Mouse (Mus musculus): Measurements from ENCODE around the gene Twist2. TPM values are rescaled to one million over a fixed set of nuclear protein-coding genes. Genes with fewer than 3 reads are reported as not detected.

Gene Twist2
- polyA plus RNA-seq, 1 experiment, result 11.6 TPM

DNA sequence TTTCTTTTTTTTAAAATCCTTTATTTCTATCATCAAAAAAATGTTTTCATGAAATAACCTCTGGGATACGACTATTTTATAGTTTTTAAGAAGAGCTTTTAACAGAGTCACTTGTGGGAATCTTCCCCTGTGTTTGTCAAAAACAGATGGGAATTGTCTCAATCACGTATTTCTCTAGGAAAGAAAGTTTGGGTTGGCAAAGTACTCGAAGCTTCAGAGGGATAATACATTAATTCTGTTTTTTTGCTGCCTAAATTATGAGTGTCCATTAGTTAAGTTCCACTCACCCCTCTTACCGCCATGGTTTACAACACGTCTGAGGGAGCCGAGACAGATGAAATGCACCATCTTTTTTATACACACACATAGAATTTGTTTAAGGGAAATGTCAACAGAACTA is 2.2 kb downstream of the Twist2 start:
- DNase-seq, result no peak
- Histone ChIP-seq H3K4me1 (ENCODE audit: control insufficient read depth, insufficient read depth, low read length) (no peaks in the 10 kb centered on the region), H3K4me3 (replicated peaks; ENCODE audit: extremely low read depth, low read depth, low read length) (no peak overlapping the region)
- no peak for TF ChIP-seq POLR2A (IDR thresholded peaks at IDR 0.05; ENCODE audit: borderline replicate concordance, extremely low read depth, low read depth, low read length)
- TF ChIP-seq CTCF (IDR thresholded peaks at IDR 0.05; ENCODE audit: insufficient read depth, low read length), result no peak
- 45% methylated on average over 6 of the region's 6 CpGs for WGBS

DNA sequence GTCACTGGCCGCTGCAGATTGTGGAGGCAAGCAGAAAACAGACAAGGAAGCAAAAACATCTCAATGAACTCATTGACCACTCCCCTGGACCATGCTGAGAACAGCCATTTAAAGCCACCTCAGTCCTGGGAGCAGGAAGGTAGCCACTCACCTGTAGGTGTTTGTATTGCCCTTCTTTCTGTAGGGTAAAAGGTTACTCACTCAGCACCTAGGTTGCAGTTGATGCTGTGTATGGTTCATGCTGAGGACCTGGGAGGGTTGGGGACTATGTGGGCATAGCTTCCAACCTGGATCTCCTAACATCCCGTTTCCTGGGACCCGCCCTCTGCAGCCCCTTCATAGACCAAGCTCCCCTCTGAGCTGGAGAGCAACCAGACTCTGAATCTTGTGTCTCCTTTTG is 14.8 kb downstream of the Twist2 start:
- TF ChIP-seq CTCF (IDR thresholded peaks at IDR 0.05; ENCODE audit: insufficient read depth, low read length) (no peak), POLR2A (IDR thresholded peaks at IDR 0.05; ENCODE audit: borderline replicate concordance, extremely low read depth, low read depth, low read length) (no peak)
- no peak for DNase-seq
- Histone ChIP-seq H3K4me1 (ENCODE audit: control insufficient read depth, insufficient read depth, low read length) (no peaks in the 10 kb centered on the region), H3K4me3 (replicated peaks; ENCODE audit: extremely low read depth, low read depth, low read length) (no peak overlapping the region)
- WGBS, result 64% methylated on average over 3 of the region's 3 CpGs

DNA sequence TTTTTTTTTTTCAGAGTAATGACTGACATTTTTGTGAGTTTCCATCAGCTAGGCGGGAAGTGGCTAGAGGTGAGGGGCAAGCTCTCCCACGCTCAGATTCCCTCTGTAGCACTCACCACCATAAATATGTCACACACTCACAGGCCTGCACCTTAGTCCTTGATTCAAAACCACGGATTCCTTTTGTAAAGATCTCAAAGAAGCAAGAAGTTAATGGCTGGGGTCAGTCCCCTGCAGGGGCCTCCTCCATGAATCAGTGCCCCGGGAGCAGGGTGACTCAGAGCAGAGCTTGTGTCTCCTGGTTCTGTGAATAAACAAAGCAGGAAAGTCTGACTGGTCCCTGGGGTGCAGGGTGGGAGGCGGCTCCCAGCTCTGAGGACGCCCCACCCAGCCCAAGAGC is 15.3 kb downstream of the Twist2 start:
- Histone ChIP-seq H3K4me1 (ENCODE audit: control insufficient read depth, insufficient read depth, low read length) (no peaks in the 10 kb centered on the region), H3K4me3 (replicated peaks; ENCODE audit: extremely low read depth, low read depth, low read length) (no peak overlapping the region)
- TF ChIP-seq POLR2A (IDR thresholded peaks at IDR 0.05; ENCODE audit: borderline replicate concordance, extremely low read depth, low read depth, low read length) (no peak), CTCF (IDR thresholded peaks at IDR 0.05; ENCODE audit: insufficient read depth, low read length) (no peak)
- no peak for DNase-seq
- 30% methylated on average over 6 of the region's 6 CpGs for WGBS

DNA sequence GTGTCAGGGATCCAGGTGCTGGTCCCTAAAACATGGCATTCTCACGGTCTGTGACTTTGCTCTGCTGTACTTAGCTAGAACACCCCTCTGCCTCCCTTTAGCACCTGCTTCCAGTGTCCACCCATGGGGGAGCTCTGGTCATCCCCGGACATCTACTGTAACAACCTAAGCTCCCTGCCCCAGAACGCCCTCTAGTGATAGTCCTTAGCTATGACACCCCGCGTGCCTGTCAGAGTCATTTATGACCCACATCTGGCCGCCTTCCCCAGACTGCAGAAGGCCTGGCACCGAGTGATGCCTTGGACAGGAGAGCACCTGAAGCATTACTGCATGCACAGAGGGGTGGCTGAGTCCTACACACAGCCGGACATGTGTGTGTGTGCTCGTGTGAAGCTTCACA is 18.0 kb downstream of the Twist2 start:
- DNase-seq, result no peak
- Histone ChIP-seq H3K4me3 (replicated peaks; ENCODE audit: extremely low read depth, low read depth, low read length) (no peak overlapping the region), H3K4me1 (ENCODE audit: control insufficient read depth, insufficient read depth, low read length) (no peaks in the 10 kb centered on the region)
- WGBS, result 59% methylated on average over 9 of the region's 9 CpGs
- no peak for TF ChIP-seq CTCF (IDR thresholded peaks at IDR 0.05; ENCODE audit: insufficient read depth, low read length)
- TF ChIP-seq POLR2A (IDR thresholded peaks at IDR 0.05; ENCODE audit: borderline replicate concordance, extremely low read depth, low read depth, low read length), result no peak

DNA sequence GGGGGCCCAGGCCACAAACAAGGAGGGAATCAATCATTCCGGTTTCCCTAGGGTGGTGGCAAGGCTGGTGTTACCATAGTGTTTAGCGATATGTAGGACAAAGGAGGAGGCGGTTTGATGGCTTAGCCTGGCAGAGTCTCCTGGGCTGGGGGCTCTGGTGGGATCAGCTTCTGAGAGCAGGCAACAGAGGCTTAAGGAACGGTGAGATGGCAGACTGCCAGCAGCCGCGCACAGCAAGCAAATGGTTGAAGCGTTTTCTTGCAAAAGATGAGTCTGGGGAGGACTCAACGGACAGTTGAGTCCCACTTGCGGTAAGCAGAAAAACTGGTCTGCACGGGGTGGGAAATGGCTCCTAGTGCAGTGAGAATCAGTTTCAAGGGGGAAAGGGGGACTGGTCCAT is 19.3 kb downstream of the Twist2 start:
- DNase-seq, result no peak
- WGBS, result 70% methylated on average over 10 of the region's 10 CpGs
- no peaks in the 10 kb centered on the region for H3K4me1 ChIP-seq (ENCODE audit: control insufficient read depth, insufficient read depth, low read length)
- no peak for TF ChIP-seq POLR2A (IDR thresholded peaks at IDR 0.05; ENCODE audit: borderline replicate concordance, extremely low read depth, low read depth, low read length)
- TF ChIP-seq CTCF (IDR thresholded peaks at IDR 0.05; ENCODE audit: insufficient read depth, low read length), result no peak
- H3K4me3 ChIP-seq (replicated peaks; ENCODE audit: extremely low read depth, low read depth, low read length), result no peak overlapping the region

DNA sequence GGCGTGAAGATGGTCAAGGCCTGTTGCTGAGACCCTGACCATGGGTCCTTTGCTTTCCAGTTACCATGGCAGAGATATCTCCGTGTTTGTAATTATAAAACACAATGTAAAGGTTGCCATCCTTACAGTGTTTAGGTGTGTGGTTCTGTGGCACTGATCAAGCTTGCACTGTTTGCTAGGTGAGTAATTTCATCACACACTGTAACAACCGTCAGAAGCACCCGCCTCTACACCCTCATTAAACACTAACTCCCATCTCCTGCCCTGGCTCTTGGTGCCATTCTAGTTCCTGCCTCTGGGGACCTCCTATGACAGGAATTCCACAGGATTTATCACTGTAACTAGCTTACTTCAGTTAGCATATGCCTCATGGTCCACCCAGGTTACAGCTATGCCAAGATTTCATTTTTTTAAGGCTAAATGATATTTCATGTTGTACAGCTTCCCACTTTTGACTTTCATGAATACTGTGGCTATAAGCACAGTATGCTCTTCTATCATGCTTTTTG is 21.1 kb downstream of the Twist2 start:
- Histone ChIP-seq H3K4me1 (ENCODE audit: control insufficient read depth, insufficient read depth, low read length) (no peaks in the 10 kb centered on the region), H3K4me3 (replicated peaks; ENCODE audit: extremely low read depth, low read depth, low read length) (no peak overlapping the region)
- whole genome bisulfite sequencing, result 75% methylated on average over 4 of the region's 4 CpGs
- no peak for DNase-seq
- TF ChIP-seq POLR2A (IDR thresholded peaks at IDR 0.05; ENCODE audit: borderline replicate concordance, extremely low read depth, low read depth, low read length) (no peak), CTCF (IDR thresholded peaks at IDR 0.05; ENCODE audit: insufficient read depth, low read length) (no peak)

DNA sequence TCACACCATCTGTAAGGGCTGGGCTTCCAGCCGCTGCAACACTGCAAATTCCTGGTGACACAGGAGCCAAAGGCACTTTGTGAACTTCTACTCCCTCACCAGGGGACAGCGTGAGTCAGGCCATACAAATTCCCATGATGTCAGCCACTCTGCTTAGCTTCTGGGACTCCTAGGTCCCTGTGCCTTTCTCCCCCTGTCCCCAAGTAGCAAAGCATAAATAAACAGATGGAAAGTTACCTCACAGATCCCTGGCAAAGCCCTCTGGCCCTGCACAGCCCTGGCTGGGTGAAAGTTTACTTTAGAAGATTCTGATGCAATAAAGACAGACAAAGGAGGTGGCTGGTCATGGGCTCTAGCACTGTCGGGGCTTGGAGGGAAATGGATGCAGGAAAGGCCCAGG is 22.3 kb downstream of the Twist2 start:
- TF ChIP-seq CTCF (IDR thresholded peaks at IDR 0.05; ENCODE audit: insufficient read depth, low read length), result no peak
- TF ChIP-seq POLR2A (IDR thresholded peaks at IDR 0.05; ENCODE audit: borderline replicate concordance, extremely low read depth, low read depth, low read length), result no peak
- WGBS, result 23% methylated on average over 3 of the region's 3 CpGs
- Histone ChIP-seq H3K4me1 (ENCODE audit: control insufficient read depth, insufficient read depth, low read length) (no peaks in the 10 kb centered on the region), H3K4me3 (replicated peaks; ENCODE audit: extremely low read depth, low read depth, low read length) (no peak overlapping the region)
- DNase-seq, result no peak

DNA sequence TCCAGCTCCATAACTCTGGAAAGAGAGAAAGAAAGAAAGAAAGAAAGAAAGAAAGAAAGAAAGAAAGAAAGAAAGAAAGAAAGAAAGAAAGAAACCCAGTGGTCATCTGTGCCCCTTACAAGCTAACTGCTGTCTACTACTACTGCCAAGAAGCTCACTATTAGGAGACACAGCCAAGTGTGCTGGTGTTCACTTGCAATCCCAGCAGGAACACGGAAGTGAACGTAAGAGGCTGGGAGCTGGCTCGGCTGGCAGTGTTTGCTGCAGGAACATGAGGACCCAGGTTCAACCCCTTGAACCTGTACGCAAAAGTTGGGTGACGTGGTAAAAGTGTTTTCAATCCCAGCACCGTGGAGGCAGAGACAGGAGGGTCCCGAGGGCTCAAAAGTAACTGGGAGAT is 22.7 kb downstream of the Twist2 start:
- no peaks in the 10 kb centered on the region for H3K4me1 ChIP-seq (ENCODE audit: control insufficient read depth, insufficient read depth, low read length)
- H3K4me3 ChIP-seq (replicated peaks; ENCODE audit: extremely low read depth, low read depth, low read length), result no peak overlapping the region
- no peak for DNase-seq
- 62% methylated on average over 7 of the region's 7 CpGs for WGBS
- TF ChIP-seq POLR2A (IDR thresholded peaks at IDR 0.05; ENCODE audit: borderline replicate concordance, extremely low read depth, low read depth, low read length), result no peak
- no peak for TF ChIP-seq CTCF (IDR thresholded peaks at IDR 0.05; ENCODE audit: insufficient read depth, low read length)

DNA sequence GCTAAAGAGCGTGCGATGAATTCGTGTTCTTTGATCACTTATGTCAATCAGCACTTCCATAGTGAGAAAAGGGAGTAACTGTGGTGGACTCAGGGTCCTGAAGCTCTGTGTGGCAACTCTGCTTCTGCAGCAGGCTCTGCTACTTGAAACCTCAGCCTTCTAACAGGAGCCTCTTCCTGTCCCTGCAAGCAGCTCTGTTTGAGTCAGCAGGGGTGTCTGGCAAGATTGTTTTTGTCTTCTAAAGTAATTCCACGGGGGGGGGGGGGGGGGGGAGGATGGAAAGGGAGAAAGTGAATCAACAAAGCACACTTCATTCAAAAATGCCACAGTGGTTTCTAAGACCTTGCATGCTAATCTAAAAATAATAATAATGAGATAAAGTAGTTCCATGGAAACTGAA is 24.0 kb downstream of the Twist2 start:
- no peak for DNase-seq
- TF ChIP-seq CTCF (IDR thresholded peaks at IDR 0.05; ENCODE audit: insufficient read depth, low read length) (no peak), POLR2A (IDR thresholded peaks at IDR 0.05; ENCODE audit: borderline replicate concordance, extremely low read depth, low read depth, low read length) (no peak)
- WGBS, result 45% methylated on average over 4 of the region's 4 CpGs

DNA sequence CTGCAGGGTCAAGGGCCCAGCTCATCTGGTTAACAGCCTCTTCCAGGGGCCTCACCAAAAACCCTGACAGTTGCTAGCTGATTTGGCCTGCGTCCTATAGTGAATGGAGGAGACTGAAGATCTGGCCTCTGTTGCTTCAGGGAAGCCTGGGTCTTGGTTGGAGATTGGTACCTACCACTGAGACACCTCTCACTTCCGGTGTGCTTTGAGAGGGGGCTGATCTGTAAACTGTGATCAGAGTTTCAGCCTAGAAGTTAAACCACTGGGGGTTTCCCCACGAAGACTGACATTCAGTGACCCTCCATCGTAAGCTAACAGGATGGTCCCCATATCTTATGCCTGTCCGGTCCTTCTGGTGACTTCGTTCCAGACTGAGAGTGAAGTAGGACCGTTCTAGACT is 30.7 kb downstream of the Twist2 start:
- no peak for TF ChIP-seq CTCF (IDR thresholded peaks at IDR 0.05; ENCODE audit: insufficient read depth, low read length)
- no peak for TF ChIP-seq POLR2A (IDR thresholded peaks at IDR 0.05; ENCODE audit: borderline replicate concordance, extremely low read depth, low read depth, low read length)
- Histone ChIP-seq H3K4me1 (ENCODE audit: control insufficient read depth, insufficient read depth, low read length) (no peaks in the 10 kb centered on the region), H3K4me3 (replicated peaks; ENCODE audit: extremely low read depth, low read depth, low read length) (no peak overlapping the region)
- no peak for DNase-seq
- 77% methylated on average over 7 of the region's 7 CpGs for WGBS

More for the DNA sequence above, 24.0 kb downstream of the Twist2 start:
- Histone ChIP-seq H3K4me3 (replicated peaks; ENCODE audit: extremely low read depth, low read depth, low read length) (no peak overlapping the region), H3K4me1 (ENCODE audit: control insufficient read depth, insufficient read depth, low read length) (no peaks in the 10 kb centered on the region)

Data from lung, adult 2 months (tissue).